Mouse (Mus musculus) forelimb bud, embryonic 11.5 days (tissue): ENCODE measurements around the gene Bid.

Experiments
- DNase-seq: peaks from one replicate; pipeline ENCODE4 v3.0.0-alpha.2; 2012; ENCODE audit warnings: low read depth, low spot score

The Bid gene

DNA sequence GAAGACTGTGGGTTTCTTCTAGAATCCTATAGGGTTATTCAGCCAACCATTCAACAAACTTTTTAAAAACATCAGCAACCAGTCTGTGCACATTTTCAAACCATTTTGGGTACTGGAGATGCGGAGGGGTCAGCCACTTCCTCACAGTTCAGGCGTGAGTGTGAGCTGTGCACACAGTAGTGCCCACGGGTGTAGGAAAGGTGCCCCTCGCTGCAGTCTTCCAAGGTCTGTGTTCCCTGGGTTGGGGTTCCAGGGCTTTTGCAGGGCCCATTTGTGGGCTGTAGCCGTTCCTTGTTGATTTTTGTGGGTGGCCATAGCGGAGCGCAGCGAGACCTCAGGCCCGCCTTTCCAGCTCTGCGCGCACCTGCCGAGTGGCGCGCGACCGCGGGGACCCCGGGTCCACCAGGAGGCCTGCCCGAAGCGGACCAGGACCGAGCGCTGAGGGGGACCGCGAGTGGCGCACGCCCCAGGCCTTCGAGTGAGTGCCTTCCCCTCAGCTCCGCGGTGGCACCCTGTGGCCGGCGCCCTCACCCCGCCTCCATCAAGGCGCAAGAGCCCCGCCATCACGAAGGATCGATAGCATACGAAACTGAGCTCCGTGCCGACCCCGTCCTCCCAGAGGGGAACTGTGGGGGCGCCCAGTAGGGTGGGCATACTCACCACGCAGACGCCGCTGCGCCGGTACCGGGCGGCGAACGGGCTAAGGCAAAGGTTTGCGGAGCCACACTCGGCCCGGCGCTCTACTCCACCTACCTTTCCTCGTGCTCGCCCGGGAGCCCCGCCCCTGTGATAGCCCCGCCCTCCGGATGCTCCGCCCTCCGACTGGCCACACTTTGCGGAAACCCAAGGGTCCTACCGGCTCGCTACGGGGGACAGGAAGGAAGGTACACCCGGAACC lies at the start of gene Bid:
Gene Bid, minus strand, starts transcription at position 780 of the 898 bp plus-strand sequence.
- DNase-seq: peak; percentile 77

DNA sequence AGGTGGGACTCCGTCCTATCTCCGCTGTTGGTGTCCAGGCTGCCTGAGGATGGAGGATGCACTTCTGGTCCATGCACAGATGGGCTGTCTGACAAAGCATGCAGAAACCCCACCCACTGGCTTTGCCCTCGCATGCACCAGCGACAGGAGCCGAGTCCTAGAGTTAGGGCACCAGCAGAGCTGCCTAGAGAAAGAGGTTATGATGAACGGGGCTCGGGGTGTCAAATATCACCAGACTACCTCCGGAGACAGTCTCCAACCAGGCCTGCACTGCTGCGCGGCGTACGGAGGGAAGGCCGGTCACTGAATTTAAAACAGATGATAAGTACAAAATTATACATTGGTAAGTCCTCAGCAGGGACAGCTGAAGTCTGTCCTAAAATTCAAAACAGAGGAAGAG lies 49.2 kb upstream of the Bid start:
- peak; percentile 59 for DNase-seq

DNA sequence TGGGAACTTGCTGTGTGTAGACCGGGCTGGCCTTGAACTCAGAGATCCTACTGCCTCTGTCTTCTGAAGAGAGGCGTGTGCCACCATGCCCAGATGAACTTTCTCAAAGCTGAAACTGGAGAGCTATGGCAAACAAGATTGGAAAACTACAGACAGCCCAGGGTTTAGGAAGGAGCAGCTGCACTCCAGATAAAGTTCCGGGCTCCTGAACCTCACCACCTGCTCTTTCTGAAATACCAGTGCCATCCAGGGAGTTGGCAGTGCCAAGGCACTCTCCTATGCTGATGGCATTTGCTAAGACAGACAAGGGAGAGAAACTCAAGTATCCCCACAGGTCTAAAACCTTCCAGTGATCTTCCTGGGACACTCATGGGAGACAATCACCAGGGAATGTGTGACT lies 47.5 kb upstream of the Bid start:
- no peak for DNase-seq

DNA sequence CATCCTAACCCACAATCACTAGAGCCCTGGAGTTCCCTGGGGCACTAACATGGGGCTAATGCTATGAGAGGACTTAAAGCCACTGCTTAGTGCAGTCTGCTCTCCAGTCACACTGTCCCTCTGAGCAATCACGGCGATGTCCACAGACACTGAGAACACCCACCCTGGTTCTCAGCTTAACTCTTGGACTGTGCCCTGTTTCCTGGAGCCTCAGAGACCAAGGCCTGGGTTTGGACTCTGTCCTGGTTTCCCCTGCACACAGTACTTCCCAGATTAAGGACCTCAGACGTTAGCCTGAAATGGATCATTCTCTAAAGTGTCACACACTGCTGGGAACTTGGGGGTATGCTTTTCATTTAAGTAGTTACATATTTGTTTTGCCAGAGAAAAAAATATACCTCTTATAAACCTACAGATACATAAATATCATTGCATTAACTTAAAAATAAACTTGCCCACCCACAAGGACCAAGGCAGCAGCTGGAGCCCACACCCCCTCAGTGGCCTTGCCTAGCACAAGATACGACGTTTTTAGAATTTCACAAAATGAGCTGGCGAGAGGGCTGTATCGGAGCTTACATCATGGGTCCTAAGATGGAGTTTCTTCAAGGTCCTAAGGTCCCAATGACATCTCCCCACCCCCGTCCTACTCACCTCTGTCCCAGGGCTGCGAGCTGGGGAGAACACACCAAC lies 43.8 kb upstream of the Bid start:
- no peak for DNase-seq

DNA sequence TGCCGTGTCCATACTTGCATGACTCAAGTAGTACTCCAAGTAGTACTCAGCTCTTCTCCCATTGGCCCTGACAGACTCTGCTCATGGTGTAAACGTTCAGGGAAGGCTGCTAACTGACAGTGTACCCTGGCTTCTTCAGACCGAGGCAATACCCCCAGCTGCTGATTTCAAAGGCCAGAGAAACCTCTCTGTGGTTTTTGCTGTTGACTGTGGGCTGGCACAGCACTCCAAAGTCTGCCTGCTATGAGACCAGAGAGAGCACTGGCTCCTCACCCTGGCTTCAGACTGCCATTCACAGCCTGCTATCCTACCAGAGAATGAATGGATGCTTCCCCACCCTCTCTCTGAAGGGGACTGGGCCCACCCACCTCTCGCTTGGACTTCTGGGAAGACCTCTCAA lies 40.7 kb upstream of the Bid start:
- DNase-seq: no peak

DNA sequence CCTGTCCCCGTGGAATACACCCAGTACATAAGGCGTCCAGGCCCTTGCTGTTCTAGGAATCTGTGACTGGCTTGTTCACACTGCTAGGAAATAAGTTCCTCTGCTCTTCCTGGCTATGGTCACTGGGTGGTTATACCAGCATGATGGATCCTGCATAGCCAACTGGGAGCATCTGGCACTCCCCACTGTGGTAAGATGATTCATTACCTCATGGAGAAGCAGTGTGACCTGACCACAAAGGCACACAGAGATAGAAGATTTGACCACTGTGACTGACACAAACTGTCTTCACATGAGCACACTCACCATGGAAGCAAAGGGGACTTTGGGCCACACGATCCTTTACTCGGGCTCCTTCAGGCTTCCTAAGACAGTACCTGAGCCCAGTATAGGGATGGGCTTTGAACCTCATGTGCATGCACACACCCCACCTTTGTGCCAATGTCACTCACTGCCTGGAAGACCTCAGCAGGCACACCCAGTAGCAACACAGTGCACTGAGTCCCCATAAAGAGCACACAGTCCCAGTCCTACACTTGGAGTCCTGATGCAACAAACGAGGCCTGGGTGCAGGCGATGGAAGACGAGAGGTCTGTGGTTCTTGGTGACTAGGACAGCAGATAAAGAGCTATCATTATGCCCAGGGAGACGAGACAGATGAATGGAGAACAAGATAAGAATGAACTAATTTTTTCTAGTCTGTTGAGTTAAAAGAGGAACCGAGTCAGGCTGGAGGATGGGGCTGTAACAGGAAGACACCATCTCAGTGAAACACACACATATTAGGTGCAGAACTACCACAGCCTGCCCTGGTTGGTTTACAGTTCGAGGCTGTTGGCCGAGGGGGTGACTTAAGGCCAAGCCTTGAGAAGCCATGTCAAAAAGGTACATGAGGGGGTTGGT lies 39.9 kb upstream of the Bid start:
- no peak for DNase-seq

DNA sequence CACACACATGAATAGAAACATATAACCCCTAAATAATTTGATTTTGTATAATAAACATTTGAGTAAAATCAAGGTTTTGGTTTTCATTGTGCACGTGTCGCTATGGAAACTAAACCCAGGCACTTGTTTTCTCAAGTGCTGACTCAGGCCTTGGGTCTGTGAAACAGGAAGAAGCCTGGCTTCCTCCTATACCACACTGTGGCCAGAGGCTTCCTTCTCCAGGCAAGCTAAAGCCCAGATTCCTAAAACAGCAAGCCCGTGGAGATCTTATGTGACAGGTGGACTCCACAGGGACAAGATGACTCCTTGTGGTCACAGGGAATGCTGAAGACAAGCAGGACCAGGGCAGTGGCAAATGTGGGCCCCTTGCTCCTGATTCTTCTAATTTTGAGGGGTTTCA lies 38.6 kb upstream of the Bid start:
- DNase-seq: no peak

DNA sequence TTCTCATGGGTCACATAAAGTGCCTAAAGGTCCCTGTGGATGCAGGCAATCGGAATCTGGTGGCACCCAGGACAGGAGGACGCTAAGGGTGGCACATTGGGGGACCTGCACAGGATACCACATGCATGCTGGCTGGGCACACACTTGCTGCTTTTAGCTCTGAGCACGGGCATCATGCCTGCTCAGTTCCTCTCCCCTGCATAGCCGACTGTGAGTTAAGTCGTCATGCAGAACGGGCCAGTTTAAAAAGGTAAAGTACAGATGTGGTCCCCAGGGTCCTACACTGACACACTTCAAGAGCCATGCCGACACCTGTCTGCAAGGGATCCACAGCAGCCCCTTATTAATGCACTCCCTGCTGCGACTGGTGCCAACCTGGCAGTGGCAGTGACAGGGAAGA lies 37.6 kb upstream of the Bid start:
- DNase-seq: no peak

DNA sequence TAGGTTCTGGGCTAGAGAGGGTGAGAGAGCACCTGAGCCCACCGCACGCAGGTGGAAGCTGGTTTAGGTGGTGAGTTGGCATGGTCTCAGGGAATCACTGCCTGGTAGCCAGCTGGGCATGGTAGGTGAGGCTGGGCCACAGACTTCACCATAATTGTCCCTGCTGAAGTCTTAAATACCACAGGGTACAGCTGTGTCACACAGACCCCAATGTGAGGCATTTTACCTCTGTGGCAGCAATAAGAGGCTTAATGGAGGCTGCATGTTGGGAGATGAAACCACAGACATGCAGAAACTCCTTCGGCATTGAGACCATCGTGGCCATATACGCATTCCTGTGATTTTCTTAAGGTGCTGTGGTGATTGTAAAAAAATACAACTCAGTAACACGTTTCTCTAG lies 35.8 kb upstream of the Bid start:
- no peak for DNase-seq

DNA sequence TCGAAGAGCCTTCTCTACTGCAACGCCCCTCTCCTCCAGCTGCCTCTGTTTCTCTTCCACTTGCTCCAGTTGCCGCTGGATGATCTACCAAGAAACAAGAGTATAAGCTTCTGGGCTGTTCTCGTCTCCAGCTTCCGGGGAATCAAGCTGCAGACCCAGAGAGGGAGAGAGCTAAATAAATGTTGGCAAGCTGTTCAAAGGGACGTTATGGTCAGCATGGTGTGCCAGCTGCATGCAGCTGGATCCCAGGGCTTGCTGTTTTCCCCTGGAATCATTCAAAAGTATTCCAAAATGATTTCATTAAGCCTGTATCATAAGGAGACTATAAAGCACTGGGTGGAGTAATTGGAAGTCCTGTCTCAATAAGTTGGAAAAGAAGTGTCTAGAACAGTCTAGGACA lies 34.7 kb upstream of the Bid start:
- DNase-seq: no peak

DNA sequence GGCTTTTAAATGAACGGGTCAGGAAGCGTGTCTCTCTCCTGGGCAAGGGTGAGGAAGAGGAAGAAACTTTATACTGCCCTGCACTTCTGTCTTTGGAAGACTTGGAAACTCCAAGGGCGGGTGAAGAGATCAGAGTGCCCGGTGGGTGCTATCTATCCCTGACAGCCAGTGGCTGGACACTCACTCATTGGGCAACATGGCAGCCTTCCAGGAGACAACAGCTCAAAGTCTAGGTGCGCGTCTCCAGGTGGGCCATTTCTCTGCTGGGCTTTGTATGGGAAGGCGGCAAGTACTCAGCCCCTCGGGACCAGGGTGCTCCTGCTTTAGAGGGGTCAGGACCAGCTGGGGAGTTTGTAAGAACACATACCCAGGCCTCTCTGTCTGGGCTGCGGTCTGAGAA lies 28.9 kb upstream of the Bid start:
- no peak for DNase-seq

DNA sequence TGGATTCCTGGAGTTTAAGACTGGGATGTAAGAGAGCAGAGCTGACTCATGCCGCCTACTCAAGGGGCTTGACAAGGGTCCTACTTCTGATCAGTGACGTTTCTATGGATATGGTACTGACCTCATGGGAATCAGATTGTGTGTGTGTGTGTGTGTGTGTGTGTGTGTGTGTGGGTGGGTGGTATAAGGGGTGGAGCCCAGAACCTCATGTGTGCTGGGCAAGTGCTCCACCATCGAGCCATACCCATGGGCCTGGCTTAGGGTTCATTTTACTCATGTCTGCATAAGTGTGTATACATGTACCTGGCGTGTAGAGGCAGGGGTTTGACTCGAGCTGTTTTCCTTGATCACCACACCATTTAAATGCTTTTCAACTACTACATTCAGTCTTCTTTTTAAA lies 27.3 kb upstream of the Bid start:
- no peak for DNase-seq

DNA sequence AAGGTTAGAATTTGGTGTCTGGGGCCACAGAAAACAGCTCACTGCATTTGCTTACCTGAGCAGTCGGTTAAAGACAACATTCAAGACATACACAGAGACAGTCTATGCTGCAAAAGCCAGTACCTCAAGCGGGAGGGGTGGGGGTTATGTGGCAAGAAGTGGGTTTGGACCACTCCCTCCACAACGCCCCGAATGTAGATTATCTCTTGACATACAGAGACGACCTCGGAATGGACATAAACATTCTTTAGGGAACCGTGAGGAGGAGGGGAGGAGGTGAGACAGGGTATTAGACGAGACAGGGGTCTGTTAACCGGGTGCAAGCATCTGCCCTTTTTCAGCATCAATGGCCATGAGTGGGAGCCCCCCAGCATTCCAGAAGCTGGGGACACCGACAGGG lies 26.9 kb upstream of the Bid start:
- DNase-seq: no peak

DNA sequence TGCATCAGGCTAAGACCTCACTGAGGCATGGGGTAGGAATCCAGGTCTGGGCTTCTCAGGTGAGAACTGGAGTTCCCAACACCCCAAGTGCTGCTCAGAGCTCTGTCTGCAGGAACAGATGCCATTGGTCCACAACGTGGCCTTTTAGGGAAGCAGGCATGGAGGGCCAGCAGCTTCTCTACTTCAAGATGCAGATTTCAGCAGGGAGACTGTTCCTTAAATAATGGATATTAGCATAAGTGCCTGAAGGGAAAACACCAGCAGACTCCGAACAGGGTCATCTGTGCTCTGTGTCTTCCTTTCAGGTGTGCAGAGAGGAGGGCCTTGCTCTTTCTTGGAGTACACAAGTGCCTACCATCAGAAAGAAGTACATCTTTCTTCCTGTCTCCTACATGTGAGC lies 26.4 kb upstream of the Bid start:
- DNase-seq: no peak

DNA sequence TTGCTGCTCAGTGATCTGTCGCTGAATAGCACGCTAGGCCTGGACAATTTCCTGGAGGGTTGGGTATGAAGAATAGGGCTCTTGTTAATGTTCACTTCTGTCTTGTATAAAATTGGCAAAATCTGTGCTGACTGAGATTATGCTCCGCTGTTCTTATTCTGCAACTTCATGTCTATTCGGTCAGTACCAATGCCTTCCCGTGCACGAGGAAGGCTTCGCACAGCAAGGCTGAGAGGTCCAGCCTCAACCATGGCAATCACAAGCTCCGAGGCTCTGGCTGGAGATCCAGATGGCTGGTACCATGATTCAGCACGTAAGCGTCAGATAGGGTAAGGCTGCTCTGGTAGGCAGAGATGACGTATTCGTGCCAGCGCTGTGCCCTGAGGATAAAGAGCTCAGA lies 24.9 kb upstream of the Bid start:
- no peak for DNase-seq

DNA sequence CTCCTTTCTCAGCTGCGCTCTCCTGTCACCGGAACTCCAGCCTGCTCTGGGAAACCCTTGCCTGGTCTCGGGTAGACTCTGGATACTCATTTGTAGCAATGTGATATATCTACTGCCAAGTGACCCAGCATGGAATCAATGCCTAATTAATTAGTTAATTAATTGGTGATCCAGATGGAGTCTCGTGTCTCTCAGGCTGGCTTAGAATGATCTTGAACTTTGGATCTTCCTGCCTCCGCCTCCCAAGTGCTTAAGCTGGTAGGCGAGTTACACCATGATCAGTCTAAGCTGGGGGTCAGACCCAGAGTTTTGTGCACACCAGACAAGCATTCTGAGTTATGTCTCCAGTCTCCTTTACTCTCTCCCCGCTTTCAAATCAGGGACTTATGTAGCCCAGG lies 24.4 kb upstream of the Bid start:
- no peak for DNase-seq

DNA sequence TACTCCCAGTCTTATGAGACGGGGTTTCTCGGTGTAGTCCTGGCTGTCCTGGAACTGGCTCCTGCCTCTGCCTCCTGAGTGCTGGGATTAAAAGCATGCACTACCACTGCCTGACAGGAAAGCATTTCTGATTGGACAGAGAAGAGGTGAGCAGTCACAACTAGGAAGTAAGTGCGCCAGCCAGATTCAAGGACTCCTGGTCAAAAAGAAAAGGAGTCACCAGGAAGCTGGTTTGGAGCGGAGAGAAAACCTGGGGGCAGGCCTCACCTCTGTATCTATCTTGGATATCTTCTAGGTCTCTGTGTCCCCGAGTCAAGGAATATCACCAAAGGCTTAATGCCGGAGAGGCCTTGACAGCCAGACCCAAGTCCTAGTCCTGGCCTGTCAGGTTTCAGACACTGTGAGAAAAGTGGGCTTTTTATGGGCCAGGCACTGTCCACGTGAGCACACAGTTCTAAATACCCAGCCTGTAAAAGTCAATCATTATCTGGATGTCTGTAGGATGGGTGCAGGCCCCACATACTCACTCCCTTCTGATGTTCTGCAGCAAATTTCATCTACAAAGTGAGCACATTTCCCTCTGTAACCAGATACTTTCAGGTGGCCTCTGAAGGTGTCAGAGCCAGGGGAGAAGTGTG lies 23.9 kb upstream of the Bid start:
- DNase-seq: no peak

DNA sequence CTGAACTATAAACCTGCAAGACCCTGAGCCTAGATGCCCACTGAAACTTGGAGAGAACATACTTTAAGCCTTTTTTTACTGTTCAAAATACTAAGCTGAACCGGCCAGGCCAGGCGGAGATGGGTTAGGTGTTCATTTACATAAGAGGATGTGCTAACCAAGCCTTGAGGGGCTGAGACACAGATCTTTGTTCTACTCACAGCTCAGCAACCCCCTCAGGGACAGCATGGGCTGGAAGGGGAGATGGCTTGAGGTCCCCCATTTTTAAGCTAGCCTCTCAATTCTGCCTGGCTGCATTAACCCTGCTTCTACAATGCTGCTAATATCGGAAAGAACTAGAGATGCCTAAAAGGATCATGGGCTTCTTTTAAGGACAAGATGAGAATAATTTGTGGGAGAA lies 23.1 kb upstream of the Bid start:
- DNase-seq: no peak

DNA sequence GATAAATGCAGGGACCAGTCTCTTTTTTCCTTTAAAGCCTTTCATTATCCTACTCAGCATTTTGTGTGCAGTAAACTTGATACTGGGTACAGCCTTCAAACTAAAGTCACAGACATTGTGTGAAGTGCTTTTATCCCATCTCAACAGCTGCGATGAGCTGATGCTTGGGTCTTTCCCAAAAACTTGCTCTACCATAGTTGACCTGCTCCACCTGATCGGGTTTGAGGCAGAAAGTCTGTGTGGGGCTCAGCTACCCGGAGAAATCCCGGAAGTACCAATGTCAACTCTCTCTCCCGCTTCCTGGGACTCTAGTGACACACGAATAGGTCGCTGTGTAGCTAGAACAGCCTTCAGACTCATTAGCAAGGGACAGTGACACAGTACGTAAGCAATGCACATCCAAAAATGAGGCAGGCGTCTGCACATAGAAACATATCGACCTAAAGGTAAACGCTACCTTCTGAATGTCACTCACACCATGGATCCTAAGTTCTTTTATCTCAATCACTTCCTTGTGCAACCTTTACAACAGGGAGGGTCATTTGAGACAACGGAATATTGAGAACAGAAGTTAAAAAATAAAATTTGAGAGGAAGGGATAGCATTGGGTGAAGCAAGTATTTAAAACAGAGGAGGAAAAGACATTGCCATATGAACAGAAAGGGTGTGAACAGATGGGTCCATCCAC lies 22.3 kb upstream of the Bid start:
- DNase-seq: no peak

DNA sequence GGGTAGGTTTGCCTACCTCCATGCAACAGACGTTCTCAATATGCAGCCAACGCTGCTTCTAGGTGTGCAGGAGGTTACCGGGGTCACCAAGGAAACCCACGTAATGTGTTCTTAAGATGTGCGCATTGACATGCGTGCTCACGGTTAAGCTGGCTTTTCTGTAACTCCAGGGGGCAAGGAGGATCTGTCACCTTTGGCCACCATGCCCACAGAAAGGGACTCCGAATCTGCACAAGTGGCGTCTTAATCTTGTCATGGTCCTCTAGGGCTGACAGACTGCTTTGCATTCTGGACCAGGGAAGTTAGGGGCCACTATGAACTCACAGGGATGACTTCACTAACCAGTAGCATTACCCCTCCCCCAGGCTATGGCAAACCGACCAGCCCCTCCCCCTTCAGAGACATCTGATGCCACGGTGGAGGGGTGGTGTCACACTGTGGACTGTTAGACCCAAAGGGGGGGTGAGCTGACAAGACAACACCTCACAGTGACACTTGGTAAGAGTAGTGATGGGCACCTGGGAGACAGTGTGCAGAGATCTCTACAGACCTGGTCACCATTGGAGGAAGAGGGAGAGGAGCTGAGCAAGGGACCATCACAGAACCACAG lies 21.5 kb upstream of the Bid start:
- no peak for DNase-seq
